Mouse (Mus musculus) B cell, adult 67 days (primary cell): ENCODE results near the gene Zar1. TPM values are rescaled to one million over a fixed set of nuclear protein-coding genes. Genes with fewer than 3 reads are reported as not detected.

Source experiments
- total RNA-seq, 2 experiments: library from RNA; stranded (reverse); gene quantifications; 4 replicates each; pipeline ENCODE4 v1.2.4; 2023

Gene Zar1
- total RNA-seq: not detected

DNA sequence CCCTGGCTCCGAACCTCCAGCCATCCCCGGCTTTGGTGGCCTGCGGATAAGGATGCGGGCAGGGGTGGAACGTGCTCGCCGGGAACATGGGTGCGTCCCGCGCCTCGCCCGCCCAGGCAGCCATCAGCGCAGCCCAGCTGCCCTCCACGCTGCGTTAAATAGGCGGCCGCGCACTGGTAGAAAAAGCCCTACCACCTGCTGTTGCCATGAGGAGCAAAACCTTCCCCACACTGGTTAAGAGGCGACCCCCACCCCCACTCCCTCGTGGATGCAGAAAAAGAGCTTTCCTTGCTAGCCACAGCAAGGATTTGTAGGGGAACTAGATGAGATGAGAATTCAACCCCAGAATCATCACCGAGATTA is at the start of gene Zar1:
TSS of gene Zar1 (minus strand) at position 285 of the 363 bp plus-strand sequence.

DNA sequence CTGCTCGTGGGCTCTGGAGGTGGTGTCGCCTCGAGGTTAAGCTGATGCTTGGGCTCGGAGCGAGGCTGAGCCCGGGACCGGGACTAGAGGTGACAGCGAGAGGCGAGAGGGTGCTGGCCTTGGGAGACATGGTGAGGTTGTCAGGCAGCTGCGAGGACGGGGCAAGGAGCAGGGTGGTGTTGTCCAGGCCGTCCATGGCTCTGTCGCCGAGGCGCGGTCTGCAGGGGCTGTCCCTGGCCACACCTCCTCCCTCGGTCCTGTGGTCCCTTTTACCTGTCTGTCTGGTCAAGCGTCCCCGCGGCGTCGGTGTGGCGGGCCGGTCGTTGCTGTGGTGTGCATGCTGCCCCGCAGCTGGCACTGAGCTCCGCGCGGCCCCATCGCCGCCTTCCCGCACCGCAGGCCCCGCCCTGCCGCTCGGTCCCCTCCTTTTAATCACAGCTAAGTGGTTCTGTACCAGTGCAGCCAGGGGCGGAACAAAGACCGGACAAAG is 6.2 kb upstream of the Zar1 start, which contains the start of gene Gm5868:
TSS of gene Gm5868 (minus strand) at position 360 of the 490 bp plus-strand sequence.

DNA sequence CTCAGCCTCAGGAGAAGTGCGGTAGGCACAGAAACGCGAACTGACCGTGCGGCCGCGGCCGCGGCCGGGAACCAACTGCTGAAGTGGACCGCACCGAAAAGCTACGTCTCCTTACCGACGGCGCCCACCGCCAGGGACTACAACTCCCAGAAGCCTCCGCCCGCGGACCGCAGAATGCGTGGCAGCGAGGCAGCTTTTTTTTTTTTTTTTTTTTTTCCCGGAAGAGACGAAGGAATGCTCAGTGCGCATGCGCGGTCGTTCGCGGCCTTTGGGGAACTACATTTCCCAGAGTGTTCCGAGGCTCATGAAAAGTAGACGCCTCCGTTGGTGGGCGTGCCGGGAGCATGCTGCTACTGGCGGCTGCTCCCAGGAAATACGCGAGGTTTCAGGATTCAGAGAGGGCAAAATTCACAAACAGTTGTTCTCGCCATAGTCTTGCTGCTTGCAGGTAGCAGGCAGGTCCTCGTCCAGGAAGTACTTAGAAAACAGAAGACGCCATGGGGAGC is 21.5 kb downstream of the Zar1 start, which contains the start of gene Nfxl1:
TSS of gene Nfxl1 (minus strand) at position 141 of the 506 bp plus-strand sequence.

Other genes with a start within 250 kb of the Zar1 start
- gene Corin, start 76.8 kb downstream of the Zar1 start, total RNA-seq: not detected
- 10 to 100 TPM; 12.4 to 16.9 TPM for gene Nfxl1, start 21.6 kb downstream of the Zar1 start, total RNA-seq
- not detected for gene Gm5868, start 6.3 kb upstream of the Zar1 start, total RNA-seq
- gene Cnga1, start 63.0 kb upstream of the Zar1 start, total RNA-seq: not detected
- gene Nipal1, start 66.5 kb upstream of the Zar1 start, total RNA-seq: not detected
- 1 to 10 TPM; 4.1 to 4.3 TPM for gene Txk, start 171.5 kb upstream of the Zar1 start, total RNA-seq